Mouse (Mus musculus): ENCODE results near the gene Mipep.
A peak's percentile ranks its signal among the peaks of the same experiment; 100 is the strongest.

The Mipep gene

GRCm38 (mm10) chr14:60757265-60757664 is 27.1 kb upstream of the Mipep start:
- no peak for DNase-seq (ENCODE audit: low read depth, low spot score)

- DNase-seq (ENCODE audit: low read depth, low spot score): no peak
Measured at GRCm38 (mm10) chr14:60757722-60758121, 26.7 kb upstream of the Mipep start.

GRCm38 (mm10) chr14:60759097-60759496 is 25.3 kb upstream of the Mipep start:
- DNase-seq (ENCODE audit: low read depth, low spot score): no peak

GRCm38 (mm10) chr14:60761801-60762200 is 22.6 kb upstream of the Mipep start:
- DNase-seq (ENCODE audit: low read depth, low spot score): no peak

- no peak for DNase-seq (ENCODE audit: low read depth, low spot score)
Measured at GRCm38 (mm10) chr14:60762754-60763153, 21.6 kb upstream of the Mipep start.

- DNase-seq (ENCODE audit: low read depth, low spot score): no peak
Measured at GRCm38 (mm10) chr14:60763746-60764145, 20.6 kb upstream of the Mipep start.

GRCm38 (mm10) chr14:60764526-60764925 is 19.8 kb upstream of the Mipep start:
- no peak for DNase-seq (ENCODE audit: low read depth, low spot score)

- no peak for DNase-seq (ENCODE audit: low read depth, low spot score)
Measured at GRCm38 (mm10) chr14:60765025-60765424, 19.3 kb upstream of the Mipep start.

- no peak for DNase-seq (ENCODE audit: low read depth, low spot score)
Measured at GRCm38 (mm10) chr14:60767884-60768283, 16.5 kb upstream of the Mipep start, which contains the start of gene C1qtnf9. Gene C1qtnf9, plus strand, starts transcription at chr14:60768134.

- DNase-seq (ENCODE audit: low read depth, low spot score): no peak
Measured at GRCm38 (mm10) chr14:60769340-60769739, 15.0 kb upstream of the Mipep start.

- DNase-seq (ENCODE audit: low read depth, low spot score): no peak
Measured at GRCm38 (mm10) chr14:60770594-60770993, 13.8 kb upstream of the Mipep start.

GRCm38 (mm10) chr14:60771057-60771456 is 13.3 kb upstream of the Mipep start:
- no peak for DNase-seq (ENCODE audit: low read depth, low spot score)

GRCm38 (mm10) chr14:60773476-60773875 is 10.9 kb upstream of the Mipep start:
- no peak for DNase-seq (ENCODE audit: low read depth, low spot score)

- DNase-seq (ENCODE audit: low read depth, low spot score): no peak
Measured at GRCm38 (mm10) chr14:60776521-60776920, 7.9 kb upstream of the Mipep start.

- no peak for DNase-seq (ENCODE audit: low read depth, low spot score)
Measured at GRCm38 (mm10) chr14:60777485-60777919, 6.9 kb upstream of the Mipep start.

GRCm38 (mm10) chr14:60779198-60779597 is 5.2 kb upstream of the Mipep start:
- DNase-seq (ENCODE audit: low read depth, low spot score): no peak

- no peak for DNase-seq (ENCODE audit: low read depth, low spot score)
Measured at GRCm38 (mm10) chr14:60782121-60782656, 2.2 kb upstream of the Mipep start.

GRCm38 (mm10) chr14:60783196-60783595 is 1.2 kb upstream of the Mipep start:
- DNase-seq (ENCODE audit: low read depth, low spot score): no peak

- DNase-seq (ENCODE audit: low read depth, low spot score): no peak
Measured at GRCm38 (mm10) chr14:60790103-60790502, 5.7 kb downstream of the Mipep start.

- DNase-seq (ENCODE audit: low read depth, low spot score): peak; percentile 29
Measured at GRCm38 (mm10) chr14:60796600-60797322, 12.4 kb downstream of the Mipep start.

GRCm38 (mm10) chr14:60797596-60797995 is 13.2 kb downstream of the Mipep start:
- DNase-seq (ENCODE audit: low read depth, low spot score): no peak

GRCm38 (mm10) chr14:60798721-60799120 is 14.3 kb downstream of the Mipep start:
- DNase-seq (ENCODE audit: low read depth, low spot score): no peak

Measured in telencephalon, adult 2 months (tissue).